Mouse (Mus musculus) heart, embryonic 12.5 days (tissue): ENCODE results near the gene Crlf1. TPM values are rescaled to one million over a fixed set of nuclear protein-coding genes. Genes with fewer than 3 reads are reported as not detected.

Source experiments
- ATAC-seq: fragments of 200-750 bp; cut with Nextera tagmentation; 2 replicates; pipeline ENCODE4 v1.8.0; 2017; ENCODE audit warnings: moderate TSS enrichment, moderate library complexity; ENCODE audit not compliant: insufficient number of reproducible peaks, low FRiP score
- H3K27ac ChIP-seq: fragments of 300-500 bp; sonication (generic); 2 replicates; pipeline ENCODE4 v1.5.1; 2016; ENCODE audit warnings: mild to moderate bottlenecking, moderate library complexity; ENCODE audit not compliant: poor library complexity, severe bottlenecking
- H3K27me3 ChIP-seq: fragments of 300-500 bp; sonication (generic); replicated peaks from 2 replicates; pipeline ENCODE4 v1.6.1; 2016; ENCODE audit warnings: mild to moderate bottlenecking, moderate library complexity
- H3K36me3 ChIP-seq: fragments of 300-500 bp; sonication (generic); 2 replicates; pipeline ENCODE4 v1.6.1; 2016; ENCODE audit warnings: mild to moderate bottlenecking, moderate library complexity
- H3K4me1 ChIP-seq: fragments of 300-500 bp; sonication (generic); replicated peaks from 2 replicates; pipeline ENCODE4 v1.6.1; 2016; ENCODE audit warnings: mild to moderate bottlenecking
- H3K4me2 ChIP-seq: fragments of 300-500 bp; sonication (generic); 2 replicates; pipeline ENCODE4 v1.6.1; 2016; ENCODE audit warnings: mild to moderate bottlenecking, moderate library complexity
- H3K4me3 ChIP-seq: fragments of 300-500 bp; sonication (generic); 2 replicates; pipeline ENCODE4 v1.5.1; 2016; ENCODE audit warnings: mild to moderate bottlenecking
- H3K9ac ChIP-seq: fragments of 300-500 bp; sonication (generic); 2 replicates; pipeline ENCODE4 v1.6.1; 2016; ENCODE audit warnings: mild to moderate bottlenecking, moderate library complexity
- H3K9me3 ChIP-seq: fragments of 300-500 bp; sonication (generic); replicated peaks from 2 replicates; pipeline ENCODE4 v1.6.1; 2016; ENCODE audit warnings: mild to moderate bottlenecking, moderate library complexity
- WGBS: fragments of 180-500 bp; shearing (Covaris S2); methylation state at CpG from one replicate; pipeline ENCODE4 v1.1.7; 2016; 5-methylcytosine and 5-hydroxymethylcytosine counted together
- polyA plus RNA-seq: library from polyadenylated mRNA; unstranded; fragments of >200 nt; fragmentation: Nextera tagmentation; extraction: Ambion mirVana; gene quantifications from 2 replicates; pipeline ENCODE4 v1.2.1, GENCODE M21; 2016

Gene Crlf1
- polyA plus RNA-seq, 1 experiment from 2014 or later = 1.00 TPM

DNA sequence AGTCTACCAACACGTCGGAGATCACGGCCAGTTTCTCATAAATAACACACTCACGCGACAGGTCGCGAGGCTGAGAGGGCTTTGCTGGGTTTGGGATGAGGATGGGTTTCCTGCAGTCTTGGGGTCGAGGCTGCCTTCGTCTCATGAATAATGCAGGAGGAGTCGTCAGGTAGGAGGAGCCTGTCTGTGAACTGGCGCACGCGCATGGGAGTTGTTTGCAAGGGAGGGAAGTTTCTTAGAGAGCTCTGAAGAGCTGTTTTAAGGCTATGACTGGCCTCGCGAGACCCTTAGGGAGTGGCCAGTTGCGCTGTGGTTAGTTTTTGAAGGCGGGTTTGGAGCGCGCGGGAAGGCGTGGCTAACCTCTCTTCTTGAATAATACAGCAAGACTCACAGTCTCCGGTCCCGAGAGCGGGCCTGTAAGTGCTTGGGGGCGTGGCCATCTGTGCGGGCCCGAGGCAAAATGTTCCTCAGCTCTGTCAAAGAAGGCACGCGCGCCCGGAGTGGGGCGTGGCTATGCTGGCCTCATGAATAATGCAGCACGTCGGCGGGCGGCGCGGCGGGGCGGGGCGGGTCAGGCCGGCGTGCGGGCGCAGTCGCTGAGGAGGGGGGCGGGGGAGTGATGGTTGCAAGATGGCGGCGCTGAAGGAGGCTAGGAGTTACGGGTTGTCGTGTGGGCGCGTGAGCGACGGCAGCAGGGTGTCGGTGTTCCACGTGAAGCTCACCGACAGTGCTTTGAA is 46.3 kb downstream of the Crlf1 start, which contains the start of gene Ell:
Gene Ell, plus strand, starts transcription at position 381 of the 737 bp plus-strand sequence.
- peak within 1 kb of the TSS; percentile 94 for H3K27ac ChIP-seq
- no peaks in the 10 kb centered on the region for H3K27me3 ChIP-seq
- H3K9me3 ChIP-seq = no peaks in the 10 kb centered on the region
- under 1% methylated on average over 58 of the region's 58 CpGs for WGBS
- peak within 1 kb of the TSS; percentile 97 for H3K9ac ChIP-seq
- peak within 1 kb of the TSS; percentile 97 for H3K4me2 ChIP-seq
- H3K4me1 ChIP-seq = peaks cover 47% of the 10 kb centered on the region
- peaks cover 30% of the 10 kb centered on the region for H3K36me3 ChIP-seq
- peak; percentile 86 for ATAC-seq
- peak within 1 kb of the TSS; percentile 92 for H3K4me3 ChIP-seq

GRCm38 (mm10) chr8:70540013-70540506 is 47.1 kb downstream of the Crlf1 start:
- H3K9me3 ChIP-seq = no peaks in the 10 kb centered on the region
- peak overlapping the region; percentile 97 for H3K4me2 ChIP-seq
- no peaks in the 10 kb centered on the region for H3K27me3 ChIP-seq
- 4% methylated on average over 4 of the region's 4 CpGs for WGBS
- H3K4me3 ChIP-seq = peak overlapping the region; percentile 92
- peaks cover 22% of the 10 kb centered on the region for H3K36me3 ChIP-seq
- peaks cover 47% of the 10 kb centered on the region for H3K4me1 ChIP-seq
- no peak for ATAC-seq
- H3K9ac ChIP-seq = peak overlapping the region; percentile 97
- H3K27ac ChIP-seq = peak overlapping the region; percentile 94

DNA sequence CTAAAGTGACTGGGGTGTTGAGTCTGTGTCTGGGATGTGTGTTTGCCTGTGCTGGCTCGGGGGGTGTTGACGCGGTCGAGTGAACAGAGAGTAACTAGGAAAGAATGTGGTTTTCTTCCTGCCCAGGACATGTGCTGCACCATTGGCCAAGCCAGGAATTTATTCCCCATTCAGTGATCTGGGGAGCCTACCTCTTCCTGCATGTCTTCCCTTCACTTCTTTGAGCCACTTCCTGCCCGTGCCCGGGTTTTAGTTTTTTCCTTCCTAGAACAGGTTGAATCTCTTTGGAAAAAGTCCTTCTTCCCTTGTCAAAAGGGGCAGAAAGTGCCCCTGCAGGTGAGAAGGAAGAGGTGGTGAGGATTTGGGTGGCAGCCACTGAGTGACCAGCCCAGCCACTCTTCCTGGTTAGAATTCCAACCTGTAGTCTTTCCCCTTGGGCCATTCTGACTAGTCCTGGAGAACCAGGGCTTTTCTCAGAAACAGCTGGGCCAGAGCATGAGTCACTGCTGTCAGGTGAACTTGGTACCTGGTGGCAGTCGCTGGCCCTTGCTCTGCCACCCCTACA is 47.6 kb downstream of the Crlf1 start:
- H3K27me3 ChIP-seq = no peaks in the 10 kb centered on the region
- 37% methylated on average over 7 of the region's 7 CpGs for WGBS
- H3K27ac ChIP-seq = peak overlapping the region; percentile 94
- H3K9me3 ChIP-seq = no peaks in the 10 kb centered on the region
- H3K4me3 ChIP-seq = peak overlapping the region; percentile 92
- H3K36me3 ChIP-seq = peaks cover 20% of the 10 kb centered on the region
- peak overlapping the region; percentile 97 for H3K4me2 ChIP-seq
- peaks cover 50% of the 10 kb centered on the region for H3K4me1 ChIP-seq
- H3K9ac ChIP-seq = peak overlapping the region; percentile 97
- ATAC-seq = no peak

- peak overlapping the region; percentile 97 for H3K4me2 ChIP-seq
- no peak for ATAC-seq
- no peaks in the 10 kb centered on the region for H3K27me3 ChIP-seq
- peak overlapping the region; percentile 94; the same call in 1 of the 2 replicates for H3K27ac ChIP-seq
- 69% methylated on average over 5 of the region's 5 CpGs for WGBS
- H3K4me1 ChIP-seq = peaks cover 50% of the 10 kb centered on the region
- H3K36me3 ChIP-seq = peaks cover 16% of the 10 kb centered on the region
- peak overlapping the region; percentile 97 for H3K9ac ChIP-seq
- H3K9me3 ChIP-seq = no peaks in the 10 kb centered on the region
- H3K4me3 ChIP-seq = peak overlapping the region; percentile 92
Observed at GRCm38 (mm10) chr8:70541081-70541480, 48.1 kb downstream of the Crlf1 start.

DNA sequence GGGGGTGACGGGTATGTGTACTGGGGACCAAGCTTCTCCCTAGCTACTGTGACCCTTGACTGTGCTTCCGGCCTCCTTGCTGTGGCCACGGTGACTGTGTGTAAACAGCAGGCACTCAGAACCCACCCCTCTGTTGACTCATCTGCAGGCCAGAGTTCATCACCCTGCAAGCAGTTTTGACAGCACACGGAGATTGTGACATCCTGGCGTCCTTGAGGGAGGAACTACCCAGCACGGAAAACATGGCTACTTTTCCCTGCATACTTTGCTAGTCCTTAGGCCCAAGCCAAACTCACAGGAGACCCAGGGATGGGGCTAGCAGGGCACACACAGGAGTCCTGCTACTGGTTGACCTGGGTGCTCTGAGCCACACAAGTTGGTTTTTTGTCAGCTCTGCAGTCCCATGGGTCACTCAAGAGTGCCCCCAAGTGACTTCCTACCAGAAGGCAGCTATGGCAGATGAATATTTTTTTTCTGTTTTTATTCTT is 51.3 kb downstream of the Crlf1 start:
- Histone ChIP-seq H3K27me3 (no peaks in the 10 kb centered on the region), H3K9ac (no peak overlapping the region), H3K4me3 (no peak overlapping the region), H3K27ac (peak overlapping the region; percentile 34; the same call in 1 of the 2 replicates), H3K9me3 (no peaks in the 10 kb centered on the region), H3K4me1 (peaks cover 63% of the 10 kb centered on the region), H3K36me3 (peaks cover 4% of the 10 kb centered on the region; the same call in 1 of the 2 replicates), H3K4me2 (no peak overlapping the region)
- 46% methylated on average over 6 of the region's 6 CpGs for WGBS
- no peak for ATAC-seq

DNA sequence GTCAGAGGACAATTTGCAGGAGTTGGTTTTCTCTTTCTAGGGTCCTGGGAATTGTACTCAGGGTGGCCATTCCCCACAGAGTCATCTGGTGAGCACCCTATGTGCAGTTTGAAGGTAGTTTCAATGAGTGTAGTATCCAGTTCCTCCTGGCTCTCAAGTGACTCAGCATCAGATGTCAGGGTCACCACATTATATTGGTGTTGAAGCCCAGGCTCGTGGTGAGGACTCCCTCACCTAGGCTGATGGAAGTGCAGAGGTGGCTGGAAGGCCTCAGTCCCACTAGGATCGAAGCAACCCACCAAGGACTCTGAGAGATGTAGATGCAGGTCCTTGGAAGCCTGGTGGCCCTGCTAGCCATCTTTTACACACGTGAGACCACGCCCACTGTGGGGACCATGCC is 53.5 kb downstream of the Crlf1 start:
- Histone ChIP-seq H3K9me3 (no peaks in the 10 kb centered on the region), H3K27me3 (no peaks in the 10 kb centered on the region), H3K36me3 (peaks cover 4% of the 10 kb centered on the region; the same call in 1 of the 2 replicates), H3K4me3 (no peak overlapping the region), H3K4me2 (no peak overlapping the region), H3K9ac (no peak overlapping the region), H3K4me1 (peaks cover 56% of the 10 kb centered on the region), H3K27ac (no peak overlapping the region)
- 77% methylated on average over 4 of the region's 4 CpGs for WGBS
- no peak for ATAC-seq

GRCm38 (mm10) chr8:70547762-70548161 is 54.8 kb downstream of the Crlf1 start:
- WGBS = 89% methylated on average over 6 of the region's 6 CpGs
- no peaks in the 10 kb centered on the region for H3K27me3 ChIP-seq
- H3K27ac ChIP-seq = 0 out of 2 replicates have a peak overlapping the region, but pooled peaks have one; percentile 16

GRCm38 (mm10) chr8:70549412-70550184 is 56.6 kb downstream of the Crlf1 start:
- Histone ChIP-seq H3K4me1 (peaks cover 66% of the 10 kb centered on the region), H3K9ac (no peak overlapping the region), H3K4me2 (no peak overlapping the region), H3K27me3 (no peaks in the 10 kb centered on the region), H3K36me3 (peaks cover 4% of the 10 kb centered on the region; the same call in 1 of the 2 replicates), H3K27ac (no peak overlapping the region), H3K9me3 (no peaks in the 10 kb centered on the region), H3K4me3 (no peak overlapping the region)
- no peak for ATAC-seq
- WGBS = 88% methylated on average over 10 of the region's 10 CpGs

More at GRCm38 (mm10) chr8:70547762-70548161, 54.8 kb downstream of the Crlf1 start:
- ATAC-seq = no peak
- Histone ChIP-seq H3K4me2 (no peak overlapping the region), H3K4me1 (peaks cover 65% of the 10 kb centered on the region), H3K9ac (no peak overlapping the region), H3K4me3 (no peak overlapping the region), H3K9me3 (no peaks in the 10 kb centered on the region), H3K36me3 (peaks cover 4% of the 10 kb centered on the region; the same call in 1 of the 2 replicates)

GRCm38 (mm10) chr8:70551558-70552161 is 58.7 kb downstream of the Crlf1 start:
- peak overlapping the region; percentile 10; the same call in 1 of the 2 replicates for H3K4me2 ChIP-seq

GRCm38 (mm10) chr8:70552836-70553235 is 59.9 kb downstream of the Crlf1 start:
- ATAC-seq = peak; percentile 29; the same call in 1 of the 2 replicates
- Histone ChIP-seq H3K4me2 (no peak overlapping the region), H3K4me1 (peaks cover 64% of the 10 kb centered on the region), H3K27me3 (no peaks in the 10 kb centered on the region), H3K27ac (peak overlapping the region; percentile 75; the same call in 1 of the 2 replicates), H3K9ac (0 out of 2 replicates have a peak overlapping the region, but pooled peaks have one; percentile 46), H3K36me3 (peaks cover 4% of the 10 kb centered on the region; the same call in 1 of the 2 replicates), H3K4me3 (no peak overlapping the region), H3K9me3 (no peaks in the 10 kb centered on the region)
- 4% methylated on average over 1 of the region's 1 CpGs for WGBS

More at GRCm38 (mm10) chr8:70551558-70552161, 58.7 kb downstream of the Crlf1 start:
- no peak overlapping the region for H3K9ac ChIP-seq
- 0 out of 2 replicates have a peak, but pooled peaks have one; percentile 17 for ATAC-seq
- no peak overlapping the region for H3K4me3 ChIP-seq
- H3K27me3 ChIP-seq = no peaks in the 10 kb centered on the region
- WGBS = 38% methylated on average over 3 of the region's 3 CpGs
- peak overlapping the region; percentile 49 for H3K27ac ChIP-seq
- H3K4me1 ChIP-seq = peaks cover 60% of the 10 kb centered on the region
- peaks cover 4% of the 10 kb centered on the region; the same call in 1 of the 2 replicates for H3K36me3 ChIP-seq
- H3K9me3 ChIP-seq = no peaks in the 10 kb centered on the region
